Mouse (Mus musculus) G1E-ER4 (cell line): Measurements from ENCODE around the gene Kitl. TPM values are rescaled to one million over a fixed set of nuclear protein-coding genes. Genes with fewer than 3 reads are reported as not detected.

ENCODE experiments used
- GATA1 ChIP-seq: IDR thresholded peaks from one replicate; pipeline ENCODE4 v1.8.0; 2012; ENCODE audit warnings: low read length, inconsistent platforms
- polyA plus RNA-seq: library from polyadenylated mRNA; stranded (reverse); fragments of >175 nt; gene quantifications from 2 replicates; pipeline ENCODE4 v1.2.3, GENCODE M21; 2012

Kitl gene
- polyA plus RNA-seq, 1 experiment, result not detected

GRCm38 (mm10) chr10:100018493-100018892, 3.1 kb downstream of the Kitl start:
- TF ChIP-seq GATA1, result no peak

- no peak for TF ChIP-seq GATA1
Observed at GRCm38 (mm10) chr10:100019246-100020195, 4.1 kb downstream of the Kitl start.

- no peak for TF ChIP-seq GATA1
Observed at GRCm38 (mm10) chr10:100022090-100022834, 6.8 kb downstream of the Kitl start.

GRCm38 (mm10) chr10:100022835-100023093, 7.3 kb downstream of the Kitl start:
- TF ChIP-seq GATA1, result no peak

- TF ChIP-seq GATA1, result no peak
Observed at GRCm38 (mm10) chr10:100025665-100026064, 10.2 kb downstream of the Kitl start.

DNA sequence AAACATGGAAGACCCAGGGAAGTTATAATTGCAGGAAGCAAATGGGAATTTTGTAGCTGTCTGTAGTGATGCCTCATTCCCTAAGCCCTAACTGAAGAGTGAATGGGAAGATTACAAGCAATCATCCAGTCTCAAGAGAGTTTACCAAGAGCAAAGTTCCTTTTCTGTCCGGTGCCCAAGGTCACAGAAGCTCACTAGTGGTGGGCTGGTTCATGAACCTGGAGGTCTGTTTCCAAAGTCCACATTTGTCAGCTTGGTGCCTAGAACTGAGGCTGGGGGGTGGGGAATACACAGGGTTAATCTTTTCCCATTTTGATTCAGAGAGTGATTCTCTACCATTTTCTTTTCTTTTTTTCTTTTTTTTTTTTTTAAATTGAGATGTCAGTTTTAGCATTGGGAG, 11.3 kb downstream of the Kitl start:
- no peak for TF ChIP-seq GATA1

DNA sequence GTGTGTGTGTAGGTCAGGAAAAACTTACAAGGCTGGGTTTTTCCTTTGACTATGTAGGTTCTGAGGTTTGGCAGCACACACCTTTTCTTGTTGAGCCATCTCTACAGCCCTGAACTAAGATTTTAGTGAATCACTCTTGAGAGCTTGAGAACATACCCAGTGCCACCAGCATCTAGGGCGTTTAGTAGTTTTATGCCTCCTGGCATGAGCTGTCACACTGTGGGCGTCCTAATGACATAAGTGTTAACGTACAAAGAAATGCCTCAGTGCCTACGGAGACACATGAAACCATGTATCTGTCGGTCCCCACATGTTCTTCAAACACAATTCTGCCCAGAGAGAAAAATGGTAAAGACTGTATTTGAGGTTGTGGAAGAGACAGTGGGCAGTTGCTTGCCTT, 15.0 kb downstream of the Kitl start:
- TF ChIP-seq GATA1, result no peak

DNA sequence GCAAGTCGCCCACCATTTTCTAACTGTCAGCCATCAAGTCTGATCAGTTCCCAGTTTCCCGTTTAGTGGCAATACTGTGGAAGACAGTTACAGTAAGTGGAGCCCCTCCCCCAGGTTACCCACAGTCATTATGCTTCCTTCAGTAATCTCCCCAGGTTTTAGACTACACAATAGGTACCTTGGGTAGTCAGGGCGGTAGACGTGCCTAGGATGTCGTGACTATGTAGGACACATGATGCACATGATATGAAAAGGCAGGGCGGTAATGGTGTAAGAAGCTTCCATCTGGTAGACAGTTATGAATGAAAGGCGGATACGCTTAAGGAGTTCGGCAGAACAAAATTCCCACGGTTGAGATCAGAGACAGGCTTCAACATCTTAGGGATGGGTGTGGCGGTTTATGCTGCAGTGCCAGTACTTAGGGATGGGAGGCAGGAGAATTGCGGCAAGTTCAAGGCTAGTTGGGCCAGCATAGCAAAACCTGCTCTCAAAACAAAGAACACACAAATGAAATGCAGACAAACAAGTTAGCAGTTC, 15.6 kb downstream of the Kitl start:
- TF ChIP-seq GATA1, result no peak

DNA sequence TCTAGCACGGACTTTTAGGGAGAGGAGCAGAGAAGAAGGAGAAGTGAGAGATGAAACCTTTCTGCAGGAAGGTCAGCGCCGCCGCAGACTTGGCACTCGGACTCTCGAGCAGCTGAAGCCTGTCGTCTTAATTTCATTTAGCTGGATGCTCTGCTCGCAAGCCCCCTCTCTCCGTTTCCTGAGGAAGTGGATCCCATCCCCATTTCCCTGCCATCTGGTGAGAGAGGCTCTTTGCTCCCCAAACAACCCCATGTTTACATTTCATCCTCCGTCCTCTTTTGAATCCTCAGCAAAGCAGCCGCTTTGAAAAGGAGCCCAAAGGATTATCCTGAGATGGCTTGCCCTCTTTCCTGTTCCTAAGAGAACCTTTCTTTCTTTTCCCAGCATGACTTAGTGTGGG, 16.2 kb downstream of the Kitl start:
- TF ChIP-seq GATA1, result no peak

DNA sequence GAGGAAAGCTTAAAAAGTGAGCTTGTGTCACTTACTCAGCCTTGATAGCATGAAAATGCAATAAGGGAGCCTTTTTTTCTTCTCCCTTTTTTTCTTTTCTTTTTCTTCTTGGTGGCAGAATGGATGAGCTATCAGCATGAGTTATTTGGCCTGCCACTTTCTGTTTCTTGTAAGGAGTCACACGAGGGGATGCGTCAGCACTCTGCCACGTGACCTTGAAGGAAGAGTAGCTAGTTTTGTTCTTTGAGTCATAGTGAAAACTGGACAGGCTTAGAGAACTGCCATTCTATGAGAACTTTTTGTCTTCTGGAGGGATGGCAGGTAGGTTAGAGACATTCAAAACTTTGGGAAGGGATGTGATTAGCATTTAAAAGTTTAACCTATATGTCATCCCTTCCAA, 17.1 kb downstream of the Kitl start:
- TF ChIP-seq GATA1, result no peak

DNA sequence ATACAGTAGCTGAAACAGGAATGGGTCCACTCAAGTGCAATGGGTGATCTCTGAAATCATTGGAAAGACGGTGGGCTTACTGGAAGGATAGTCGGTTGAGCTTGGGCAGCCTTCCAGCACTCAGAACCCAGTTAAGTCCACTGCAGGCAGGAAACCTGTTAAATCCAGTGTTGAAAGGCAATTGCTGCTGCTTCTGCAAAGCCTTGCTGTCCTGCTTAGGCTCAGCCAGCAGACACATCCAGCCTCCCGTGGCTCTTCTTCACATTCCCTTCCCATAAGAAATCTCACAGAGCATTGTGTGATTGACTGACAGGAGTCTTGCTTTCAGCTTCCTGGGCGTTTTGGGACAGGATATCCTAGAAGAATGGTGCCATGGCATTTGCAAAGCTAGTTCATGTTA, 20.6 kb downstream of the Kitl start:
- no peak for TF ChIP-seq GATA1

GRCm38 (mm10) chr10:100038342-100038898, 23.0 kb downstream of the Kitl start:
- no peak for TF ChIP-seq GATA1

- TF ChIP-seq GATA1, result no peak
Observed at GRCm38 (mm10) chr10:100038994-100039393, 23.6 kb downstream of the Kitl start.

- TF ChIP-seq GATA1, result no peak
Observed at GRCm38 (mm10) chr10:100043748-100044147, 28.3 kb downstream of the Kitl start.

- no peak for TF ChIP-seq GATA1
Observed at GRCm38 (mm10) chr10:100044153-100044552, 28.7 kb downstream of the Kitl start.

GRCm38 (mm10) chr10:100051146-100051783, 35.8 kb downstream of the Kitl start:
- no peak for TF ChIP-seq GATA1
